Mouse (Mus musculus) thymus, adult 18-20 months (tissue): ENCODE data around the gene Kcnn1.
"Not testable (repeated sequence)": the region's sequence is repeated elsewhere in the genome, so short reads cannot be mapped to it uniquely, and the experiment has no call there.

Experiments used
- DNase-seq, 2 experiments: peaks; one replicate each; pipeline ENCODE4 v3.0.0; 2022; ENCODE audit warnings: mixed read lengths in 2 of 2

Kcnn1 gene

DNA sequence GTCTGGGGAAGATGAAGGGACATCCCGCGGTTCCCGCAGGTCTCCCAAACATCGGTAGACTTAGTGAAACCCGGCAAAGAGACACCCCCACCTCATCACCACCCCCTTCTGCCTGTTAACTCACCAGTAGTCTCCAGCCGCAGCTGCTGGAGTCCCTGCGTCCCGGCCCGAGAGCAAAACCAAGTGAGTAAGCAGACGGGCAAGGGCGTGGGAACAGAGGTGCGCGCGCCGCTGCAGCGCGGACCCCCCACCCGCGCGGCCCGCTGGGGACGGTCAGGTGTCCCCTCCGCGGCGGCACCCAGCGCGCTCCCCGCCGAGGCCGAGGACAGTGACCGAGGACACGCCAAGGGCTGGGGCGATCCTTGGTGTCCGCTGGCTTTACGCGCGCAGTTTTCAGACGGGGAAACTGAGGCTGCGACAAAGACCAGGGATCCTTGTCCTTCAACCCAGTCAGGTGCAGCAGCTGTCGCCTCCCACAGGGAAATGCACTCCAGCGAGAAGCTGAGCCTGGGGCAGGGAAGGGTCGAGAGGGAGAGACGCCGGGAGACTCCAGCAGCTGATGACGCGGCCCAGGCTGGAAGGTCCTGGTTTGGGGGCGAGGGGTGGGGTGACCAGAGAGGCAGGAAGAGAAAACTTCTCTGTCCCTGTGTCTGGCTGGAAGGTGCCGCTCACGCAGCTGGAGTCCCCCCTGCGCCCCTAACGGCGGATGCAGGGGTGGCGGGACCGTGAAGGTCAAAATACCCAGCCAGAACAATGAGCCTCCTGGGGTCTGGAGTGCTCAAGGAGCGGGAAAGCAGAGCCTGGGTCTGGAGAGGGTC, at the start of gene Kcnn1:
Kcnn1 (minus strand) TSS at position 435 of the 818 bp plus-strand sequence.
- no peak for DNase-seq

DNA sequence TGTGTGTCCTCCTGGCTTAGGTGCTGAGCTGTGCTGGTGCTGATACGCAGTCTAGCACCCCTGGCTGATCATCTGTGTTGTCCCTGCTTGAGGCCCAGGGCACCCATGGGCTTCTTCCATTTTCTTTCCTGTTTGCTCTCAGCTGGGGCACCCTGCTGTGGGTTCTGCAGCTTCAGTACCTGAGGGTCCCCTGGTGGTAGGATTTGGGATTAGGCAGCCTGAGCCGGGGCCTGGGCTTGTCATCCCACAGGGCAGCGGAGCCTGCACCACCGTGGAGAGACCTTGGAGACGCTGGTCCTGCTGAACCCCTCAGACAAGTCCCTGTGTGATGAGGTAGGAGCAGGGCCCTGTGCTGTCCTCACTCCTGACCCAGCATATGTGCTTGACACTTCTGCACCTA, 48.5 kb upstream of the Kcnn1 start:
- no peak for DNase-seq

DNA sequence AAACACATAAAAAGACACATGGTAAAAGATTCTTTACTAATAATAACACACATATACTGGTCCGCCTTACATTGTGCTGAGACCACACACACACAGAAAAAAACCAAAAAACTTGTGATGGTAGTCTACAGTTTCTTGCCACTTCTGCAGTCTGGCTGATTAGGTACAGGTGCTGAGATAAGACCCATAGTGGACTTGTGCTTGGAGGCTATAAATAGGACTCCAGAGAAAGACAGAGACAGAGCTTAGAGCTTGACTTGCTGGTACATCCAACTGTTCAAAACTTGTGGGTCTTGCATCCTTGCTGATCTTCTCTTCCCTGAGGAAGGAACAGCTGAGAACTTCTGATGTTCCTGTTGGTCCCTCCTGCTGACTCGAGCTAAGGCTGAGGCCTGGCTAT, 44.5 kb upstream of the Kcnn1 start:
- no peak for DNase-seq

DNA sequence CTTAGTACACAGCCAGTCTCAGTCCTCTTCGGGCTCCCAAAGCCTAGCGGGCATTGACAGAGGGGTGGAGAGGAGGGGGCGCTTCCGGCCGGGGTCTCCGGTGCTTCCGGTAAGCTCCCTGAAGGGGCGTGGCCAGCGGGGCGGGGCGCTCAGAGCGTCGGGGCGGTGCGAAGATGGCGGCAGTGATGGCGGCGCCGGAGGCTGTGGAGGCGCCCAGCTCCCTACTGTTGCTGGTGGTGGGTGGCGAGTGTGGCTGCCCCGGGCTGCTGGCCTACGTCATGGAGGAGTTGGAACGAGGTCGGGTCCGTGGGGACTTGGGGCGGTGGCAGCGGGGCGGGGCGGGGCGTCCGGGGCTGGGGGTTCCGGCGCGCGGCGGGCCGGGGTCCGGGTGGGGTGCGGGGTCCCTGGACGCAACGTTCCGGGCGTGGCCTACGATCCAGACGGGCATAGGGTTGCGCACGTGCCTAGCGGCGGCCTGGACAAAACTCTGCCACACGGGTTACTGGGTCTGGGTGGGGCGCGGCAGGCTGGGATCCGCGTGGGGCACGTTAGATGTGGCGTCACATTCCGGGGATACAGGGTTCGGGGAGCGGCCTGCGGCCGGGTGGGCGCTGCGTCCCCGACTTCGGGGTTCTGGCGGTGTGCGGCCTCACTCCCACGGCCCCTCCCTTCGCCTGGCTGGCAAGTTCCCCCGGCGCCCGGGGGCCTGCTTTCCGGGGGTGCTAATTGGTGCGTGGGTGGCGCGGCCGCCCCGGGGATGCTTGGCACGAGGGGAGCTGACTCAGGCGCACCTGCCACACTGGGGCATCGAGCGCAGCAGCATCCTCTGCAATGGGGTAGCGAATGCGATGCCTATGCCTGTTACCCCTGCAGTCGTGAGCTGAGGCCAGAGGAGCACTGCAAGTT, 43.0 kb upstream of the Kcnn1 start, which contains the start of gene Map1s:
Map1s (plus strand) TSS at position 102 of the 906 bp plus-strand sequence.
- peak; percentile 77 to 79 for DNase-seq

DNA sequence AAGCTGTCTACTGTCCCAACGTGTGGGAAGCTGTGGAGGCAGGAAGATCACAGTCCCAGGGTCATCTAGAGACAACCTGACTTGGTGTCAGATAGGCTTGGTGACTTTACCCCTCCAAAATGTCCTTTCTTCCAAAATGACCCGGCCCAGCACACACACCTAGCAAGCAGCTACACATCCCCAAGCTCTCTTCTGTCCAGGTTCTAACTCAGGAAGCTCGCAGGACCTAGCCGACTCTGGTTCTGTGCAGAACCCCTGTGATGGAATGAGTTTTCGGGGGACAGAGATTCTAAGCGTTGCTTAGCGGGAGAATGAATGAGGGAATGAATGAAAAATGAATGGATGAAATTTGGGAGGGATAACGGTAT, 42.4 kb upstream of the Kcnn1 start:
- no peak for DNase-seq

DNA sequence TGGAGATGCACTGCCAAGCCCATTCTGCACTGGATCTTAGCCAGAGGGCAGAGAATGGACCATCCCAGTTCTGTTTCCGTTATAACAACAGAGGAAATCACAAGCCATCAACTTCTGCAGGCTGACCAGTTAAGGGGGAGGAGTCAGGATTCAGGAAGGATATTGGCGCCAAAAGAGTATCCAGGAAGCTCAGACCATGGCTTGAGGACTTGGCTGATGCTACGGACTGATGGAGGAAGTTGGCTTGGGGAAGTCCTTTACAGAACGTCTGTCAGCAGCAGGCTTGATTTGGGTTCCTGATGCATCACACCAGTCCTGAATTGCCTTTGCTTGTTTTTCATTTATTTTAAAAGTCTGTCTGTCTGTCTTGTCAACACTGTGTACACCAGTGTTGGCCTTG, 41.5 kb upstream of the Kcnn1 start:
- no peak for DNase-seq

DNA sequence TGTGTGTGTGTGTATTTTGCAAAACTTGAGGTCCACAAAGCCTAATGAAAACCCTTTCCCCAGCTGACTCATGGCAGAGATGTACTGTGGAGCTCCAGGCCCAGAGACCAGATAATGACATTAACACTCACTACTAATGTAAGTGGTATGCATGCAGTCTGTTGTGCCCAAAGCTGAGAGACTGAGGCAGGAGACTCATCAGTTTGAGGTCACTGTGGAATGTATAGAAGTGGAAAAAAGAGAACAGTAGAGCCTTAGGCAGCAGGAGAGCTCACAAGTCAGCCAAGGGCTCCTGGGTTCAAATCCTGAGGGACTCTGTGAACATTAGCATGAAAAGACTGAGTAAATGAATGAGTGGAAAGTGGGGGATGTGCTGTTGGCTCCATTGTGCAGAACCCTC, 40.5 kb upstream of the Kcnn1 start:
- no peak for DNase-seq

DNA sequence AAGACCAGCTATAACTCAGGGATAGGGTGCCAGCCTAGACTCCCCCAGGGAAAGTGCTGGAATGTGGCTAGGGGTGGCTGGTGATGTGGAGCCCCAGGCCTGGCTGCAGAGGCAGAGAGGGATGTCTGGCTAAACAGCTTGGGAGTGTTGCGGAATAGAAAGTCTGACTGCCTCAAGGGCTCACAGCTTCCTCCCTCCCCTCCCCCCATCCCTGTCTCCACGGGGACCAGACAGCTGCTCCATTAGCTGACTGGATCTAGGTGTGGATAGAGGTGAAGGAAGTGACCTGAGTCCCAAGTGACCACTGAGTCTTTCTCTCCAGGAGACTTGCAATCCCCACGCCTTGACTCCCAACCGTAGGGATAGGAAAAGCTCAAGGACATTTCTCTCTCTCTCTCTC, 40.1 kb upstream of the Kcnn1 start:
- no peak for DNase-seq

DNA sequence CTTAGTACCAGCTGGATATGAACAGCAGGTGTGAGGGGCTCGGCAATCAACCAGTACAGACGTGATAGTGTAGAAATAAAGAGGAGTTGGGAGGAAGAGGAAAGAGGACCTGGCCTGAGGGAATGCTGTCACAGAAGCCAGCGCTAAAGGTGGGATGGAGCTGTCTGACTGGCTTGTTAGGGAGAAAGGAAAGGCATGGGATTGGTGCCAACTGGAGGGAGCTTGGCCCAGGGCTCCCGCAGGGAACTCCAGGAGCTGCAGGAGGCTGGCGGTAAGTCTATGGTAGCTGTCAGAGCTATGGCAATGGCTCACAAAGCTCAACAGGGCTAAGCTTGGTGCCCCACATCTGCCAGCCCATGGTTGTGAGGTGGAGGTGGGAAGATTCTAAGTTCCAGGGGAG, 39.2 kb upstream of the Kcnn1 start:
- DNase-seq, result no peak

DNA sequence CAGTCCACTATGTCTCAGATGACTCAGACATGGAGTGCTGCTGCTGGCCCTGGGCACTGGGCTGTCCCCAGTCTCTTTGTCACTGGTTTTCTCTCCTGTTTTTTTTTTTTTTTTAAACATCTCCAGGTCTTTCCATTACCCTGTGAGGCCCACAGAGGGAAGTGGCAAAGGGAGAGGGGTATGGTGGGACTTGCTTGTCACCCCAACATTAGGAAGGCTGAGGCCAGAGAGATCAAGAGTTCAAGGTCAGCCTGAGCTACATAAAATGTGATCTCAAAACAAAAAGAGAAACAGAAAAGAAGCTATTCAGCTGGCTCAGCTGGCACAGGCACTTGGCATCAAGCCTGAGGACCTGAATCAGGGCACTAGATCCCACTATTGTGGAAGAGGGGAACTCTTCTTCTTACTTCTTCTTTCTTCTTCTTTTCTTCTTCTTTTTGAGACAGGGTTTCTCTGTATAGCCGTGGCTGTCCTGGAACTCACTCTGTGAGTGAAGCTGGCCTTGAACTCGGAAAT, 37.9 kb upstream of the Kcnn1 start:
- no peak for DNase-seq

DNA sequence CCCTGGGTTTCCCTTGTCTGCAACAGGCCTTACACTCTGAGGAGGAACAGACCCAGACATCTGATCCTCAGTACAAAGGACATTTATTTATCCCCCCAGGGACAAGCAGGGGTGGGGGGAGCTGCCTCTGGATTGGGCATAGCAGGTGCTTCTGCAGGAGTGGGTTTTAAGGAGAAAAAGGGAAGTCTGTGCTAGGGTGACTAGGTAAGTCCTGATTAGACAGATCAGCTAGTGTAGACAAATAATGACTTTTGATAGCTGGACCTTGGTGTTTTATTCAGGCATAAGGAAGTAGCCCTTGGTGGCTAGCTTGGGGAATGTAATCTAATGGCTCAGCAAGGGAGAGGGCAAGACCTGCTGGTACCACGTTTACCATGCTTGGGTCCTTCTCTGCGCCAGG, 36.2 kb upstream of the Kcnn1 start:
- no peak for DNase-seq

DNA sequence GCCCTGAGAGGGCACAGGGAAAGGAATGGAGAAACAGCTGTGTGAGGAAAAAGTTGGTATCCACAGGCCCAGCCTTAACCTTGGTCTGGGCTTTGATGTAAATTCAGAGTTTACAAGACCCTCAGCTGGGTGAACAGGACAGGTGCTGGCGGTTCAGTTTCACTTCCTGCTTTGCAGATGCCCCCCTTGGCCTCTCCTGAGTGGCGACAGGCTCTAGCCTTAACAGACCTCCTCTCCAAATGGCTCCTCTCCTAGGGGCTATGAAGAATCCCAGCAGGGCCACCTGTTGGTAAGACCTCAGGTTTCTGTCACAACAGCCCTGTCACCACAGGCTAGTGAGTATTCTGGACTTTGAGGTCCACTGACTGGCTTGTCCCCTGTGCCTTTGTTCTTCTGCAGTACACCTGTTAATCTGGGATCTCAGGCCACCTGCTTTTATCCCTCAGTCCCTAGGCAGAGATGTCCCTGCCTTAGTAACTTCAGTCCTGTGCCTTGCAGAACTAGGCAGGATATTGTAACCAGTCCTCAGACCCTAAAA, 35.7 kb upstream of the Kcnn1 start:
- no peak for DNase-seq

DNA sequence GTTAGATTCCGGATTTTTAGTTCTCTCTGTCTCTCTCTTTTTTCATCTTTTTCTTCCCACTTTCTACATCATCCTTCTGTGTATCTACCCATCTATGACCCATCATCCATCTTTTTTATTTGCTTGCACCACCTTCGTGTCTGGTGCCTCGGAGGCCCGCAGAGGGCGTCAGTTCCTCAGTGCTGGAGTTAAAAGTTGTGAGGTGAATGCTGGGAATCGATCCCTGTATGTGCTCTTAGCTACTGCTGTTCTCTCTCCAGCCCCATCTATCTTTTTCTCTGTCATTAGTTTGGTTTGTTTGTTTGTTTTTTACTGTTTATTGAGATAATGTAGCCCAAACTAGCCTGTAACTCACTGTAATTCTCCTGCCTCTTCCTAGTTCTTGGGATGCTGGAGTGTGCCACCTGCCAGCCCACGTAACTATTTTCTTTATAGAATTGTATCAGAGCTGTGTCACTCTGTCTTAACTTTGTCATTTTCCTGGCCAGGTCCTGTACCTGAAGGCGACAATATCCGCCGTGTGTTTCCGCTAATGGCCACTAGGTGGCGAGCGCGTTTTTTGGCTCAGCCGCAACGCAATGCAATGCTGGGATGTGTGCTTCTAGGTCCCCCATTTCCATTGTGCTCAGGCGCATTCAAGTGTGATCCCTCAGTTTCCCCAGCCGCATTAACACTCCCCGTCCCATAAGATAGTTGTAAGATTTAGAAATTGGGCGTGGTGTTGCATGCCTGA, 34.8 kb upstream of the Kcnn1 start:
- peak; percentile 66 to 75 for DNase-seq

DNA sequence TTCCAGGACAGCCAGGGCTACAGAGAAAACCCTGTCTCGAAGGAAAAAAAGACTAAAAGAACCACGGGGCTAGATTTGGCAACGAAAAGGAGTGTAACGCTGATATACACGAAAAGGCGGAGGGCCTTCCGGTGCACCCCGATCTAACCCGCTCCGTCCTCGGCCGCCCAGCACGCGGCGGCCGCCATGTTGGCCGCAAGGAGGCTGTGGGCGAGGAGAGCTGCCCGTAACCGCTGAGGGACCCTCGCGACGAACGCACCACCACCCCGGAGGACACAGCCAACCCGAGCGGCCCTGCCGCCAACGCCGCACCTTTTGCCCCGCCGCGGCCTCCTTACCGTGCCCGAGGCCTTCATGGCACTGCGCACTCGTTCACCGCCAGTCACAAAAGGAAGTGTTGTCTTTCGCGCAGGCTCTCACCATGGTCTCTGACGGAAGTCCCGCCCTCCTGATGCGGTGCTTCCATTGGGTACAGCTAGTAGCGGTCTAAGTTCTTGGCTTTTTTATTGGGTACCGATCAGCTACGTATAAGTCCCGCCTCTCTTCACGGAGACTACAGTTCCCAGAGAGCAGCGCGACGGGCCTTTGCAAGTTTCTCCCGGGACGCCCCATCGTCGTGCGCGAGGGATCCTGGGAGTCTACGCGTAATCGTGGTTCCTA, 34.1 kb upstream of the Kcnn1 start, which contains the start of gene Rpl18a:
Rpl18a (minus strand) TSS at position 392 of the 660 bp plus-strand sequence.
- DNase-seq, result peak; percentile 93 to 97

DNA sequence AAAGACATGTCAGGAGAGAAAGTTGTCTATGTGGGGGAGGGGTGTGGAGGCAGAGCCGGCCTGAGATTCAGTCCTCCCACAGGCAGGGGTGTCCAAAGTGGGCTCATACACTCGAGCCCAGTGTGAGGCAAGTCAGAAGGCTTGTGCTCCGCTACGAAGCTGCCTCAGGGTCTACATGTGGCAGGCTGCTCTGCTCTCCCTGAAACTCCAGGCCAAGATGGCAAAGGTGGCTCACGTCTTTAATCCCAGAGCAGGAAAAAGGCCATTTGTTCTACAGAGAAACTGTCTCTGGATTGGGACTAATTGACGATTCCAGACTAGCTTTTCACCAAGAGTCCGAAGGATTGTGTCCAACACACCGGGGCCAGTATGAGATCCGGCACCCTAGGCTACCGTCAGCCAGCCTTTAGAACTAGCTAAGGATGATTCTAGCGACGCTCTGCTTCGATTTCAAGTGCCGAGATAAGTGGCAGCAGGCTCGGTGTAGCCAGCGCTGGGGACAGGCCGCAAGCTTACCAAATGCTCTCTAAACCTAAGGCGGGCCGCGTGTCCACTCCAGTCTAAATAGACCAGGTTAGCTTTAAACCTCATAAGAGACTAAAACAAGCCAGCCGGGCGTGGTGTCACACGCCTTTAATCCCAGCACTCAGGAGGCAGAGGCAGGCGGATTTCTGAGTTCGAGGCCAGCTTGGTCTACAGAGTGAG, 33.4 kb upstream of the Kcnn1 start:
- DNase-seq, result no peak

DNA sequence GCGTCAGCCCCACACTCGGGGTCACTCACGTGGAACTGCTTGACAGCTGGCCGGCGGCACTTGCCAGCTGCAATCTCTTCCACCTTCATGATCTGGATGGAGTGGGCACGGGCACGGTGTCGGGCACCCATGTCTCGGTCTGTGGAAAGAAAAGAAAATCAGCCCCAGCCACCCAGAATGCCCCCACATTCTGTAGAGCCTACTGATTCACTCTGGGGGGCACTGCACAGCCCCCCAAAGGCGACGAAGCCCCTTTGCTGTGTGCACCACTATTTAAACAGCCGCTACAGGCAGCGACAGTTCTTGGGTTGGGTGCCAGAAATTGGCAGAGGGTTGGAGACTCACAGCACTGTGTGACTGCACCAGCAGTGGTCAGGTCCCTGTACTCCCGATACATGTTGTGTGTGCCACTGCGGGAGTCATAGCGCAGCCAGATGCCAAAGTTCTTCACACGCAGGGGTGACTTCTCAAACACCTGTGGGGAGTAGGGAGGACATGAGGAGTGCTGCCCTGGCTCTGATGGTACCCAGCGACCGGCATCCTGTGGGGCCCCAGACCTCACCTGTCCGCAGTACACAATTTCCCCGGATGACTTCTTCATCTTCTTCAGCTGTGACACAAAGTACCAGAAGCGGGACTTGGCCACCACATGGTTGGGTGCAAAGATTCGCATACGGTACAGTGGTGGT, 32.7 kb upstream of the Kcnn1 start:
- not testable (repeated sequence) for DNase-seq

DNA sequence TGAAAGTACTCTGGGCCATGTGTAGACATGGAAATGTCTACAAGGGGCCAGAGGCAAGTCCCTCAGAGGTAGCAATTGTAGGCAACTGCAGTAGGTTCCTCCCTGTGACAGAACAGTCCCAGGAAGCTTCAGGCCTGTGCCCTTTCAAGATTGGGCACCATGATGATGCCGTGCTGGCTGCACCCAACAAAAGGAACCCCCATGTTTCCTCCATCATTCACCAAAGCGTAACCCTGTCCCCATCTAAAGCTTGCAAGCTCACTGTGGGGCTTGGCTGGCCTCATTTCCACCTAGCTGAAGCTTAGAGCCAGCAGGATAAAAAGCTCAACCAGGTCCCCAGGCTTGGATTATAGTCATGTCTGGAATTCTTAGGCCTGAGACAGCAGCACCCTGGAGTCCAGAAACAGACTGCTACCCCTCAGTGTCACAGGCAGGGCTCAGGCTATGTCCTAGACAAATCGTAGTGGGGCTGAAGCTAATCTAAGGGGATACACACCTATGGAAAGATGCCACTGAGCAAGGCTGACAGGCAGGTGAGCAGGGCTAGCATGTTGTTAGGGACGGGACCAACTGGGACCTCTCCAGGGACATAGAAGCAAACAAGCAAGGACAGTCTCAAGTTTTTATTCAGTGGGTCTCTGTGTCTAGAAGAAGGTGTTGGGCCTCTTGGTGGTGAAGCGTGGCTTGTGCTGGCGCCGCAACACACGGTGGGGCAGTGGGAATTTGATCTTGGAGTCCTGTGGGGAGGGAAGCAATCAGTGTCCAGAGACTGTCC, 31.9 kb upstream of the Kcnn1 start:
- no peak for DNase-seq

DNA sequence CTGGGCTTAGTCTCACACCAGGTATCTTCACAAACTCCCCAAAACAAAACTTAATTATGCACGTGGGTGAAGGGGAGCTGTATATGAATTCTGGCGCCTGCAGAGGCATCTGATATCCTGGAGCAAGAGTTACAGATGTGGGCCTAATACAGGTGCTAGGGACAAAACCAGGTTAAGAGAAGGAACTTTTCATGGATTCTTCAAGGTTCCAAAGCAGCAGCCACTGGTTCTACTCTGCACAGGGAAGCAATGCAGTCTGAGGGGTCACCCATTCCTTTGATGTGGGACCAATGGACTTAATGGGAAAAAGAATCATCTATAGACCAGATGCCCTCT, 31.3 kb upstream of the Kcnn1 start:
- DNase-seq, result no peak

DNA sequence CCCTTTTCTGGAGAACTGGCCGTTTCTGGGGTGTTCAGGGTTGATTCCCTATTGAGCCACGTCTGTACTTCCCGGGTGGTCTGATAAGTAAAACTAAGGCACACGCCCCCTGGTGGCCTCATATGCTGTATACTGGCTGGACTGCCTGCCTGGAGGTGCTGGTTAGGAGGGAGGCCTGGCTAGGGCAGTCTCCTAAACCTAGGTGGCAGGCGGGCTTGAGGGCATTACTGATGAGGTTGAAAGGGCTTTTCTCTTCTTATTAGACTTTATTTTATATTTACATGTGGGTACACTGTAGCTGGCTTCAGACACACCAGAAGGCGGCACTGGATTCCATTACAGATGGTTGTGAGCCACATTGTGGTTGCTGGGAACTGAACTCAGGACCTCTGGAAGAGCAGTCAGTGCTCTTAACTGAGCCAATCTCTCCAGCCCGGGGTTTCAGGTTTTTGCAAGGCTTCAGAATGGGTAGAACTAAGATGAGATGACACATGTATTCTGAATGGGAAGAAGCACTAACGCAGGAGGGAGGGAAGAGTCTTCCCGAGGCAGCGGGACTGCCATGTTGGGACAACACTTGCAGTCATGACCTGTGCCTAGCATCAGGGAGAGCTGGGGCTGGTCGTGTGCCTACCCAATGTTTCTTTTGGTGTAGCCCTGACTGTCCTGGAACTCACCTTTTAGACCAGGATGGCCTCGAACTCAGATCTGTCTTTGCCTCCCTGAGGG, 30.8 kb upstream of the Kcnn1 start:
- peak in 1 of 2 experiments; percentile 60 for DNase-seq
